Mouse (Mus musculus) cerebellum, adult 2 months (tissue): ENCODE data around the gene Tmed11. TPM values are rescaled to one million over a fixed set of nuclear protein-coding genes. Genes with fewer than 3 reads are reported as not detected.

Source experiments
- DNase-seq, 2 experiments: peaks; one replicate each; pipeline ENCODE4 v3.0.0; 2021
- H3K27ac ChIP-seq: fragments of 200-500 bp; 2 replicates; pipeline ENCODE4 v1.5.1; 2012; ENCODE audit warnings: low read length, control low read depth, inconsistent platforms; ENCODE audit not compliant: insufficient read depth
- H3K27me3 ChIP-seq: fragments of 200-500 bp; 2 replicates; pipeline ENCODE4 v1.6.1; 2012; ENCODE audit warnings: inconsistent platforms, mild to moderate bottlenecking, low read length, moderate library complexity; ENCODE audit not compliant: control insufficient read depth, insufficient read depth
- H3K4me1 ChIP-seq: fragments of 200-500 bp; 2 replicates; pipeline ENCODE4 v1.6.1; 2011; ENCODE audit warnings: low read length; ENCODE audit not compliant: control insufficient read depth, insufficient read depth
- H3K4me3 ChIP-seq: fragments of 200-500 bp; replicated peaks from 2 replicates; pipeline ENCODE3; 2011; ENCODE audit warnings: mild to moderate bottlenecking, low read depth, low read length, control low read depth; ENCODE audit not compliant: insufficient read depth
- CTCF ChIP-seq: fragments of 200-500 bp; IDR thresholded peaks from 2 replicates; pipeline ENCODE4 v1.5.1; 2011; ENCODE audit warnings: low read depth, mild to moderate bottlenecking, control low read depth, low read length, moderate library complexity, borderline replicate concordance; ENCODE audit not compliant: insufficient read depth
- POLR2A ChIP-seq: fragments of 200-500 bp; IDR thresholded peaks from 2 replicates; pipeline ENCODE4 v1.6.1; 2011; ENCODE audit warnings: low read length, control low read depth, borderline replicate concordance; ENCODE audit not compliant: insufficient read depth
- WGBS: fragments of 180-500 bp; shearing (Covaris S2); methylation state at CpG from one replicate; pipeline ENCODE4 v1.1.7; 2018; 5-methylcytosine and 5-hydroxymethylcytosine counted together
- polyA plus RNA-seq: library from polyadenylated mRNA; depleted of rRNA; stranded (reverse); fragments of >200 nt; gene quantifications from 2 replicates; pipeline ENCODE4 v1.2.3, GENCODE M21; 2012; rRNA removed

Tmed11 gene
- polyA plus RNA-seq, 1 experiment = not detected

- no peak for DNase-seq
- no peak overlapping the region for H3K4me3 ChIP-seq
- H3K27me3 ChIP-seq = no peaks in the 10 kb centered on the region
- TF ChIP-seq CTCF = no peak
- no peak for TF ChIP-seq POLR2A
- WGBS = 72% methylated on average over 5 of the region's 5 CpGs
- H3K4me1 ChIP-seq = no peaks in the 10 kb centered on the region
- no peak overlapping the region for H3K27ac ChIP-seq
These were observed 44.6 kb downstream of the Tmed11 start for GRCm38 (mm10) chr5:108750328-108751210.

GRCm38 (mm10) chr5:108744629-108745028 lies 50.5 kb downstream of the Tmed11 start:
- no peak for DNase-seq
- WGBS = 84% methylated on average over 3 of the region's 3 CpGs
- Histone ChIP-seq H3K4me1 (no peaks in the 10 kb centered on the region), H3K4me3 (no peak overlapping the region), H3K27ac (no peak overlapping the region), H3K27me3 (no peaks in the 10 kb centered on the region)
- TF ChIP-seq CTCF (no peak), POLR2A (no peak)

GRCm38 (mm10) chr5:108743856-108744255 lies 51.3 kb downstream of the Tmed11 start:
- no peak for TF ChIP-seq CTCF
- TF ChIP-seq POLR2A = no peak
- WGBS = 53% methylated on average over 2 of the region's 2 CpGs
- H3K4me3 ChIP-seq = no peak overlapping the region
- DNase-seq = no peak
- H3K27ac ChIP-seq = no peak overlapping the region
- H3K4me1 ChIP-seq = no peaks in the 10 kb centered on the region
- no peaks in the 10 kb centered on the region for H3K27me3 ChIP-seq

- Histone ChIP-seq H3K27me3 (no peaks in the 10 kb centered on the region), H3K4me1 (no peaks in the 10 kb centered on the region), H3K4me3 (no peak overlapping the region), H3K27ac (no peak overlapping the region)
- WGBS = 61% methylated on average over 2 of the region's 2 CpGs
- DNase-seq = no peak
- TF ChIP-seq POLR2A (no peak), CTCF (no peak)
These were observed 52.6 kb downstream of the Tmed11 start for GRCm38 (mm10) chr5:108742596-108742995.

GRCm38 (mm10) chr5:108741844-108742243 lies 53.3 kb downstream of the Tmed11 start:
- TF ChIP-seq POLR2A (no peak), CTCF (no peak)
- H3K27ac ChIP-seq = no peak overlapping the region
- 79% methylated on average over 2 of the region's 2 CpGs for WGBS
- H3K4me3 ChIP-seq = no peak overlapping the region
- no peaks in the 10 kb centered on the region for H3K27me3 ChIP-seq
- no peaks in the 10 kb centered on the region for H3K4me1 ChIP-seq
- no peak for DNase-seq

GRCm38 (mm10) chr5:108727425-108727824 lies 67.7 kb downstream of the Tmed11 start:
- 36% methylated on average over 1 of the region's 1 CpGs for WGBS

More at GRCm38 (mm10) chr5:108727425-108727824, 67.7 kb downstream of the Tmed11 start:
- no peak for DNase-seq
- no peak for TF ChIP-seq CTCF
- H3K27ac ChIP-seq = no peak overlapping the region
- no peaks in the 10 kb centered on the region; the same call in 1 of the 2 replicates for H3K27me3 ChIP-seq
- H3K4me3 ChIP-seq = no peak overlapping the region
- no peaks in the 10 kb centered on the region for H3K4me1 ChIP-seq

Other genes starting within 250 kb of the Tmed11 start
- gene Cplx1, start 245.3 kb downstream of the Tmed11 start, polyA plus RNA-seq = 459 and 564 TPM in 2 replicates
- gene Gak, start 165.6 kb downstream of the Tmed11 start, polyA plus RNA-seq = 89.9 and 91.6 TPM in 2 replicates
- gene Tmem175, start 165.6 kb downstream of the Tmed11 start, polyA plus RNA-seq = 50.8 and 52.4 TPM in 2 replicates
- gene Idua, start 135.0 kb downstream of the Tmed11 start, polyA plus RNA-seq = 29.0 and 37.8 TPM in 2 replicates
- gene Dgkq, start 125.7 kb downstream of the Tmed11 start, polyA plus RNA-seq = 89.1 and 91.8 TPM in 2 replicates
- gene Slc26a1, start 119.8 kb downstream of the Tmed11 start, polyA plus RNA-seq = 1.7 and 1.9 TPM in 2 replicates
- gene Fgfrl1, start 103.0 kb downstream of the Tmed11 start, polyA plus RNA-seq = 30.6 and 35.8 TPM in 2 replicates
- gene Rnf212, start 20.4 kb downstream of the Tmed11 start, polyA plus RNA-seq = not detected in 2 replicates
- gene Vmn2r8, start 13.5 kb upstream of the Tmed11 start, polyA plus RNA-seq = not detected in 2 replicates
- not detected in 2 replicates for gene Vmn2r9, start 57.2 kb upstream of the Tmed11 start, polyA plus RNA-seq
- not detected in 2 replicates for gene Vmn2r10, start 211.2 kb upstream of the Tmed11 start, polyA plus RNA-seq